Mouse (Mus musculus) olfactory bulb, adult 2 months (tissue): ENCODE measurements around the gene Mettl23. TPM values are rescaled to one million over a fixed set of nuclear protein-coding genes. Genes with fewer than 3 reads are reported as not detected.

Experiments used
- H3K27ac ChIP-seq: fragments of 200-500 bp; 2 replicates; pipeline ENCODE4 v1.5.1; 2012; ENCODE audit warnings: low read depth, low read length; ENCODE audit not compliant: insufficient read depth
- H3K4me1 ChIP-seq: fragments of 200-500 bp; 2 replicates; pipeline ENCODE4 v1.6.1; 2012; ENCODE audit warnings: low read length; ENCODE audit not compliant: control insufficient read depth, insufficient read depth
- H3K4me3 ChIP-seq: fragments of 200-500 bp; 2 replicates; pipeline ENCODE4 v1.5.1; 2012; ENCODE audit warnings: mild to moderate bottlenecking, low read depth, low read length, moderate library complexity; ENCODE audit not compliant: insufficient read depth
- CTCF ChIP-seq: fragments of 200-500 bp; IDR thresholded peaks from 2 replicates; pipeline ENCODE4 v1.5.1; 2012; ENCODE audit warnings: low read depth, mild to moderate bottlenecking, low read length, moderate library complexity; ENCODE audit not compliant: insufficient read depth
- POLR2A ChIP-seq: fragments of 200-500 bp; IDR thresholded peaks from 2 replicates; pipeline ENCODE4 v1.6.1; 2012; ENCODE audit warnings: mild to moderate bottlenecking, low read depth, low read length, moderate library complexity; ENCODE audit not compliant: insufficient read depth
- WGBS: fragments of 180-500 bp; shearing (Covaris S2); methylation state at CpG from one replicate; pipeline ENCODE4 v1.1.7; 2018; 5-methylcytosine and 5-hydroxymethylcytosine counted together
- polyA plus RNA-seq: library from polyadenylated mRNA; stranded (reverse); fragments of >200 nt; gene quantifications from 2 replicates; pipeline ENCODE4 v1.2.4, GENCODE M21; 2012; ENCODE audit warnings: low replicate concordance; ENCODE audit not compliant: missing spikeins, insufficient read depth, insufficient read length

Gene Mettl23
- polyA plus RNA-seq: not detected in 2 replicates

GRCm38 (mm10) chr11:116843261-116844233, at the start of gene Mettl23, which contains the start of gene Jmjd6:
Mettl23 (plus strand) TSS chr11:116843278.
Jmjd6 (minus strand) TSS chr11:116843449.
- peak; percentile 55 for TF ChIP-seq POLR2A
- no peak for TF ChIP-seq CTCF
- WGBS: under 1% methylated on average over 72 of the region's 72 CpGs

GRCm38 (mm10) chr11:116799364-116799763, 43.7 kb upstream of the Mettl23 start:
- Histone ChIP-seq H3K4me3 (no peak overlapping the region), H3K27ac (no peak overlapping the region), H3K4me1 (no peaks in the 10 kb centered on the region)
- TF ChIP-seq CTCF: no peak
- no peak for TF ChIP-seq POLR2A
- 48% methylated on average over 5 of the region's 5 CpGs for WGBS

More at GRCm38 (mm10) chr11:116843261-116844233, at the start of gene Mettl23, which contains the start of gene Jmjd6:
- H3K4me3 ChIP-seq: peak within 1 kb of the TSS; percentile 66
- H3K27ac ChIP-seq: peak within 1 kb of the TSS; percentile 66
- peaks cover 22% of the 10 kb centered on the region for H3K4me1 ChIP-seq

DNA sequence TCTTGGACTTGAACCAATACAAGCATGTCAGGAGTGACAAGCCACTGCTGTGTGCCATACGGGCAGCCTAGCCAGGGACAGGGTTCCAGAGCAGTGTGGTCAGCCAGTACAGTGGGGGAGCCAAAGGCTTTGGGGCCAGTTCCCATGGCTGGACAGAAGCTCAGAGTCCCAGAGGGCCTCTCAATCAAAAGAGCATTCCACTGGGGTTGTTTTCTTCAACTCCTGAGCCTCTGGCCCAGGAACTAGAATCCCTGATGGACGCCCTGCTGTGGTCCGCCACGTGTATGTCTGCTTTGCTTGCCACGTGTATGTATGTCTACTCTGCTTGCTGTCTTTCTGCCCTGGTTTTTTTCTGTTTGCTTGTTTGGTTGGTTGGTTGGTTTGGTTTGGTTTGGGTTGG, 42.0 kb upstream of the Mettl23 start:
- Histone ChIP-seq H3K4me3 (no peak overlapping the region), H3K4me1 (no peaks in the 10 kb centered on the region), H3K27ac (no peak overlapping the region)
- WGBS: 57% methylated on average over 5 of the region's 5 CpGs
- TF ChIP-seq CTCF (no peak), POLR2A (no peak)

GRCm38 (mm10) chr11:116802709-116803108, 40.4 kb upstream of the Mettl23 start:
- H3K27ac ChIP-seq: no peak overlapping the region
- WGBS: 88% methylated on average over 5 of the region's 5 CpGs
- TF ChIP-seq CTCF (no peak), POLR2A (no peak)
- peaks cover 4% of the 10 kb centered on the region; the same call in 1 of the 2 replicates for H3K4me1 ChIP-seq
- H3K4me3 ChIP-seq: no peak overlapping the region

GRCm38 (mm10) chr11:116806136-116807071, 36.7 kb upstream of the Mettl23 start:
- no peak overlapping the region for H3K27ac ChIP-seq
- H3K4me1 ChIP-seq: peaks cover 24% of the 10 kb centered on the region
- TF ChIP-seq CTCF (no peak), POLR2A (no peak)
- H3K4me3 ChIP-seq: no peak overlapping the region
- WGBS: 55% methylated on average over 15 of the region's 15 CpGs

GRCm38 (mm10) chr11:116807116-116807515, 36.0 kb upstream of the Mettl23 start:
- 26% methylated on average over 7 of the region's 7 CpGs for WGBS
- Histone ChIP-seq H3K27ac (no peak overlapping the region), H3K4me1 (peaks cover 28% of the 10 kb centered on the region), H3K4me3 (no peak overlapping the region)
- no peak for TF ChIP-seq POLR2A
- no peak for TF ChIP-seq CTCF

DNA sequence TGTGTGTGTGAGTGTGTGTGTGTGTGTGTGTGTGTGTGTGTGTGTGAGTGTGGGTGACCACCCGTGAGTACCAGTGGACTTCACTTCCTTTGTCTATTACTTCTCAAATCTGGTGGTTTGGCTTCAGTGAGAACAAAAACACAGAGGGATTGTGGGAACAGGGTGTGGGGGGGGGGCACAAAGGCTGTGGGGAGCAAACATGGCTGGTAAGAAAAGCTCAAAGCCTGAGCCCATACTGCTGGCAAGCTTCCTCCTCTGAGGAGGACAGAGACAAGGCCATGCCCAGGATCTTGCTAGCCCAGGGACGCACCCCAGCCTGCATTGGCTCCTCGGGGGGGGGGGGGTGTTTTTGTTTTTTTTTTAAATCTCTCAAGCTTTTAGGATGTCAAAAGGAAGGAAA, 35.6 kb upstream of the Mettl23 start:
- Histone ChIP-seq H3K4me3 (no peak overlapping the region), H3K27ac (no peak overlapping the region), H3K4me1 (peaks cover 28% of the 10 kb centered on the region)
- 63% methylated on average over 3 of the region's 3 CpGs for WGBS
- TF ChIP-seq POLR2A (no peak), CTCF (no peak)

DNA sequence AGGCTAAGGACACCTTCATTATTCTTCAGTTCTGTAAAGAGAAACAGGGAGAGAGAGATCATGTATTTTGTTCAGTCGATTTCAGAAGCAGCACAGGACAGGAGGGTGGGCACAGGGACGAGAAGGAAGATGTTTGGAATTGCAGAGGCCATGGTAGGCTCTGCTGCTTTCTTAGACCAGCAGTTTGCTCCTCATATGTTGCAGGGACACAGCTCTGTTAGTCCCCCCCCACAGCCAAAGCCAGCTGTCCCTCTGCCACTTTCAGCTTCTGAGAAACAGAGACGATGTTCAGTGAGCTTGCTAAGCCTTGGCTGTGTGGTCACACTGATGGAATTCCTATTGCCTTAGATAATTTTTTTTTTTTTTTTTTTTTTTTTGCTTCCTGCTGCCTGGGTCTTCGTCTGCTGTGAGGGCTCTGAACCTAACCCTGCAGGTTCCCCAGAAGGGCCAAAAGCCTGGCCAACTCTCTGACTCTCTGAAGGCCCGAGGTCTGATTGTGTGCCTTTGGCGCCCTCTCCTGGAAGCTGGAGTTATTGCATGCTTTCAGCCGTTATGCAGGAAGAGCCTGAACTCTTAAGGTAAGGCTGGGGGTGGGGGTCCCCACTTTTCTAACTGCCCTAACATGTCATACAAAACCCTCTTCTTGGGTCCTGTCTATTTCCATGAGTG, 35.0 kb upstream of the Mettl23 start:
- Histone ChIP-seq H3K4me3 (no peak overlapping the region), H3K27ac (no peak overlapping the region), H3K4me1 (peaks cover 33% of the 10 kb centered on the region)
- TF ChIP-seq CTCF (peak; percentile 79), POLR2A (no peak)
- WGBS: 24% methylated on average over 7 of the region's 7 CpGs
